Mouse (Mus musculus): ENCODE measurements around the gene Apoc3. TPM values are rescaled to one million over a fixed set of nuclear protein-coding genes. Genes with fewer than 3 reads are reported as not detected.

The Apoc3 gene
- total and polyA plus RNA-seq, 3 experiments: 1.4 TPM; not detected in 2

- Histone ChIP-seq H3K36me3 (ENCODE audit: control insufficient read depth, insufficient read depth, low read length) (no peaks in the 10 kb centered on the region), H3K27me3 (ENCODE audit: control insufficient read depth, insufficient read depth, low read length) (no peaks in the 10 kb centered on the region), H3K79me2 (replicated peaks; ENCODE audit: control insufficient read depth, insufficient read depth, low read length) (no peaks in the 10 kb centered on the region), H3K9ac (ENCODE audit: low read depth, low read length) (no peak overlapping the region), H3K27ac (no peak overlapping the region), H3K4me3 (no peak overlapping the region), H3K4me1 (ENCODE audit: control insufficient read depth, insufficient read depth, low read length) (peaks cover 3% of the 10 kb centered on the region)
- intact Hi-C loops (cut with DNase I): no loop called here
- WGBS: 90% methylated on average over 13 of the region's 13 CpGs
- no peak for DNase-seq
- TF ChIP-seq POLR2A (IDR thresholded peaks at IDR 0.05; ENCODE audit: insufficient read depth, low read depth, low read length) (no peak), CTCF (IDR thresholded peaks at IDR 0.05) (no peak), EP300 (IDR thresholded peaks at IDR 0.05; ENCODE audit: insufficient read depth, low read depth, low read length) (no peak)
Measured at GRCm38 (mm10) chr9:46216744-46217470, 18.5 kb downstream of the Apoc3 start.

GRCm38 (mm10) chr9:46215338-46216322, 19.8 kb downstream of the Apoc3 start:
- H3K27ac ChIP-seq: peak overlapping the region; percentile 55
- WGBS: 45% methylated on average over 11 of the region's 11 CpGs
- intact Hi-C loops (cut with DNase I): loop anchor here (2.0 kb wide), 1 partner anchor 17 kb away; no protein-coding TSS in a partner anchor
- H3K36me3 ChIP-seq (ENCODE audit: control insufficient read depth, insufficient read depth, low read length): no peaks in the 10 kb centered on the region
- DNase-seq: peak in 1 of 2 experiments; percentile 46
- no peak overlapping the region for H3K9ac ChIP-seq (ENCODE audit: low read depth, low read length)
- H3K4me1 ChIP-seq (ENCODE audit: control insufficient read depth, insufficient read depth, low read length): peaks cover 3% of the 10 kb centered on the region
- H3K27me3 ChIP-seq (ENCODE audit: control insufficient read depth, insufficient read depth, low read length): no peaks in the 10 kb centered on the region
- no peaks in the 10 kb centered on the region for H3K79me2 ChIP-seq (replicated peaks; ENCODE audit: control insufficient read depth, insufficient read depth, low read length)
- TF ChIP-seq POLR2A (IDR thresholded peaks at IDR 0.05; ENCODE audit: insufficient read depth, low read depth, low read length) (no peak), EP300 (IDR thresholded peaks at IDR 0.05; ENCODE audit: insufficient read depth, low read depth, low read length) (0 out of 2 replicates have a peak, but pooled peaks have one; percentile 23)
- H3K4me3 ChIP-seq: no peak overlapping the region

- no peaks in the 10 kb centered on the region for H3K79me2 ChIP-seq (replicated peaks; ENCODE audit: control insufficient read depth, insufficient read depth, low read length)
- intact Hi-C loops (cut with DNase I): loop anchor here (2.0 kb wide), 1 partner anchor 16 kb away; no protein-coding TSS in a partner anchor
- no peaks in the 10 kb centered on the region for H3K27me3 ChIP-seq (ENCODE audit: control insufficient read depth, insufficient read depth, low read length)
- peaks cover 3% of the 10 kb centered on the region for H3K4me1 ChIP-seq (ENCODE audit: control insufficient read depth, insufficient read depth, low read length)
- no peak overlapping the region for H3K4me3 ChIP-seq
- peak in 1 of 2 experiments; percentile 27 for DNase-seq
- WGBS: 69% methylated on average over 10 of the region's 10 CpGs
- H3K36me3 ChIP-seq (ENCODE audit: control insufficient read depth, insufficient read depth, low read length): no peaks in the 10 kb centered on the region
- no peak overlapping the region for H3K9ac ChIP-seq (ENCODE audit: low read depth, low read length)
- peak overlapping the region; percentile 55 for H3K27ac ChIP-seq
- no peak for TF ChIP-seq POLR2A (IDR thresholded peaks at IDR 0.05; ENCODE audit: insufficient read depth, low read depth, low read length)
- TF ChIP-seq CTCF (IDR thresholded peaks at IDR 0.05): no peak
- TF ChIP-seq EP300 (IDR thresholded peaks at IDR 0.05; ENCODE audit: insufficient read depth, low read depth, low read length): no peak
Measured at GRCm38 (mm10) chr9:46214946-46215337, 20.5 kb downstream of the Apoc3 start.

GRCm38 (mm10) chr9:46214276-46214675, 21.2 kb downstream of the Apoc3 start:
- Histone ChIP-seq H3K27me3 (ENCODE audit: control insufficient read depth, insufficient read depth, low read length) (no peaks in the 10 kb centered on the region), H3K9ac (ENCODE audit: low read depth, low read length) (no peak overlapping the region), H3K27ac (no peak overlapping the region), H3K36me3 (ENCODE audit: control insufficient read depth, insufficient read depth, low read length) (no peaks in the 10 kb centered on the region), H3K4me1 (ENCODE audit: control insufficient read depth, insufficient read depth, low read length) (peaks cover 3% of the 10 kb centered on the region), H3K79me2 (replicated peaks; ENCODE audit: control insufficient read depth, insufficient read depth, low read length) (no peaks in the 10 kb centered on the region), H3K4me3 (no peak overlapping the region)
- intact Hi-C loops (cut with DNase I): loop anchor here (2.0 kb wide), 1 partner anchor 15 kb away; no protein-coding TSS in a partner anchor
- WGBS: 71% methylated on average over 4 of the region's 4 CpGs
- no peak for DNase-seq
- TF ChIP-seq EP300 (IDR thresholded peaks at IDR 0.05; ENCODE audit: insufficient read depth, low read depth, low read length): no peak
- TF ChIP-seq CTCF (IDR thresholded peaks at IDR 0.05): no peak
- TF ChIP-seq POLR2A (IDR thresholded peaks at IDR 0.05; ENCODE audit: insufficient read depth, low read depth, low read length): no peak

GRCm38 (mm10) chr9:46210473-46210872, 25.0 kb downstream of the Apoc3 start:
- Histone ChIP-seq H3K36me3 (ENCODE audit: control insufficient read depth, insufficient read depth, low read length) (no peaks in the 10 kb centered on the region), H3K4me3 (no peak overlapping the region), H3K9ac (ENCODE audit: low read depth, low read length) (no peak overlapping the region), H3K27ac (no peak overlapping the region), H3K79me2 (replicated peaks; ENCODE audit: control insufficient read depth, insufficient read depth, low read length) (no peaks in the 10 kb centered on the region), H3K4me1 (ENCODE audit: control insufficient read depth, insufficient read depth, low read length) (peaks cover 1% of the 10 kb centered on the region; the same call in 1 of the 2 replicates), H3K27me3 (ENCODE audit: control insufficient read depth, insufficient read depth, low read length) (no peaks in the 10 kb centered on the region)
- WGBS: 92% methylated on average over 12 of the region's 12 CpGs
- intact Hi-C loops (cut with DNase I): no loop called here
- no peak for DNase-seq
- TF ChIP-seq EP300 (IDR thresholded peaks at IDR 0.05; ENCODE audit: insufficient read depth, low read depth, low read length): no peak
- no peak for TF ChIP-seq CTCF (IDR thresholded peaks at IDR 0.05)
- no peak for TF ChIP-seq POLR2A (IDR thresholded peaks at IDR 0.05; ENCODE audit: insufficient read depth, low read depth, low read length)
